In genomic region chr4:99263191-99263590, GRCm38 (mm10) we compare ENCODE assay signal across 24 mouse cellular contexts. TPM values are rescaled to one million over a fixed set of nuclear protein-coding genes. Genes with fewer than 3 reads are reported as not detected.
"Had no signal": no experiment of that assay in that cellular context is flagged by ENCODE, and none has a peak within 500 bp of the region (broad histone marks: within the 10 kb centered on the region; RNA-seq: fewer than 3 reads in every experiment).

No protein-coding gene starts in this region.

- H3K4me1 ChIP-seq: lung, embryonic 15.5 days; megakaryocyte, embryonic 14.5 days; midbrain, embryonic 15.5 days; neural tube, embryonic 15.5 days had no signal

- H3K9ac ChIP-seq: liver, postnatal 0 days; lung, embryonic 15.5 days; midbrain, embryonic 13.5 days; midbrain, embryonic 15.5 days; neural tube, embryonic 13.5 days; neural tube, embryonic 15.5 days had no signal

- H3K4me3 ChIP-seq: lung, embryonic 15.5 days; megakaryocyte, embryonic 14.5 days; midbrain, embryonic 13.5 days; midbrain, embryonic 15.5 days; neural tube, embryonic 13.5 days; neural tube, embryonic 15.5 days had no signal

- H3K27ac ChIP-seq: lung, embryonic 15.5 days; macrophage; midbrain, embryonic 13.5 days; midbrain, embryonic 15.5 days; neural tube, embryonic 13.5 days; neural tube, embryonic 15.5 days had no signal

- H3K9me3 ChIP-seq: lung, embryonic 15.5 days; megakaryocyte, embryonic 14.5 days; midbrain, embryonic 13.5 days; midbrain, embryonic 15.5 days; neural tube, embryonic 13.5 days; neural tube, embryonic 15.5 days had no signal

- ATAC-seq: liver, postnatal 0 days; lung, postnatal 0 days; midbrain, embryonic 13.5 days; midbrain, embryonic 15.5 days had no signal

- H3K27me3 ChIP-seq: lung, embryonic 15.5 days; megakaryocyte, embryonic 14.5 days; midbrain, embryonic 13.5 days; midbrain, embryonic 15.5 days; neural tube, embryonic 15.5 days had no signal

- DNase-seq: liver, postnatal 0 days; lung, adult 2 months; lung, postnatal 14 days; lung, postnatal 36 days; retina, postnatal 1 day; right cerebral cortex, adult 18-20 months; right cerebral cortex, postnatal 25 days; right cerebral cortex, postnatal 4 days; spleen, adult 18-20 months; thymus, adult 18-20 months; thymus, postnatal 14 days; thymus, postnatal 36 days had no signal

- H3K4me2 ChIP-seq: lung, embryonic 15.5 days; midbrain, embryonic 11.5 days; midbrain, embryonic 13.5 days; midbrain, embryonic 15.5 days; neural tube, embryonic 13.5 days; neural tube, embryonic 15.5 days had no signal

- H3K36me3 ChIP-seq: lung, embryonic 15.5 days; midbrain, embryonic 15.5 days; neural tube, embryonic 13.5 days; neural tube, embryonic 15.5 days had no signal

RNA-seq across cellular contexts. Expression of gene Gm12689, which starts 32.5 kb away (rescaled TPM):
- total RNA-seq: midbrain, postnatal 0 days had no signal
- polyA plus RNA-seq: lung, embryonic 15.5 days; neural tube, embryonic 11.5 days; thymus, postnatal 0 days had no signal
